Mouse (Mus musculus) left cerebral cortex, postnatal 14 days (tissue): Measurements from ENCODE around the gene Rbm12b1. TPM values are rescaled to one million over a fixed set of nuclear protein-coding genes. Genes with fewer than 3 reads are reported as not detected.
"Not testable (repeated sequence)": the region's sequence is repeated elsewhere in the genome, so short reads cannot be mapped to it uniquely, and the experiment has no call there.

Experiments
- DNase-seq, 2 experiments: peaks; one replicate each; pipeline ENCODE4 v3.0.0; 2021 to 2022; ENCODE audit warnings: low spot score in 2 of 2, mixed read lengths in 1 of 2
- intact Hi-C: fragments of 180-260 bp; cut with DNase I; formaldehyde crosslinking; loops from one replicate; pipeline ENCODE4 v1.15.1; 2025
- long read RNA-seq, 2 experiments: library from polyadenylated mRNA; stranded (forward); transcript quantifications; one replicate each; pipeline ENCODE4 v2.0.0; 2021
- total RNA-seq, 2 experiments: library from RNA; stranded (reverse); gene quantifications; 2 replicates each; pipeline ENCODE4 v1.2.3; 2021

The Rbm12b1 gene
- total RNA-seq: 10 to 100 TPM; 17.6 to 19.2 TPM
- long read RNA-seq, experiment 1, partial matches to known transcripts: 1 of 6 reads
- long read RNA-seq, experiment 1, other reads (novel, unspliced or antisense): 5 of 6 reads
- long read RNA-seq, experiment 2, partial matches to known transcripts: 0 of 7 reads
- long read RNA-seq, experiment 2, other reads (novel, unspliced or antisense): 6 of 7 reads

GRCm38 (mm10) chr4:12140141-12140567 lies at the start of gene Rbm12b1:
TSS of gene Rbm12b1 (plus strand) at chr4:12140264.
- intact Hi-C loops: loop anchor here (2.0 kb wide), 1 partner anchor 51 kb away; the partner anchor contains the start of gene Rbm12b2

GRCm38 (mm10) chr4:12140592-12141062 lies 563 bp downstream of the Rbm12b1 start:
- not testable (repeated sequence) for DNase-seq
- intact Hi-C loops: loop anchor here (2.0 kb wide), 1 partner anchor 52 kb away; the partner anchor contains the start of gene Rbm12b2

More at GRCm38 (mm10) chr4:12140141-12140567, at the start of gene Rbm12b1:
- DNase-seq: peak; percentile 81 to 85

- DNase-seq: not testable (repeated sequence)
- intact Hi-C loops: loop anchor here (2.0 kb wide), 1 partner anchor 53 kb away; the partner anchor contains the start of gene Rbm12b2
Observed at GRCm38 (mm10) chr4:12141516-12141915, 1.5 kb downstream of the Rbm12b1 start.

- DNase-seq: no peak
- intact Hi-C loops: no loop called here
Observed at GRCm38 (mm10) chr4:12147660-12148059, 7.6 kb downstream of the Rbm12b1 start.

GRCm38 (mm10) chr4:12170986-12171317 lies 30.9 kb downstream of the Rbm12b1 start:
- DNase-seq: no peak

GRCm38 (mm10) chr4:12171318-12172091 lies 31.4 kb downstream of the Rbm12b1 start, which contains the start of gene Fam92a:
TSS of gene Fam92a (minus strand) at chr4:12172015.
- peak; percentile 47 to 63 for DNase-seq
- intact Hi-C loops: no loop called here

More at GRCm38 (mm10) chr4:12170986-12171317, 30.9 kb downstream of the Rbm12b1 start:
- intact Hi-C loops: no loop called here

GRCm38 (mm10) chr4:12178992-12179391 lies 38.9 kb downstream of the Rbm12b1 start:
- intact Hi-C loops: no loop called here
- peak; percentile 47 to 73 for DNase-seq

Other genes with a start within 250 kb of the Rbm12b1 start
- gene Gm10604, start 159.0 kb upstream of the Rbm12b1 start, total RNA-seq: not detected
- gene Rbm12b2, start 50.8 kb upstream of the Rbm12b1 start, total RNA-seq: 10 to 100 TPM; 15.3 to 19.0 TPM
- 10 to 100 TPM; 80.0 to 80.7 TPM for gene Fam92a, start 31.8 kb downstream of the Rbm12b1 start, total RNA-seq